Mouse (Mus musculus) induced T-regulatory cell, adult 2 months (primary cell): ENCODE results near the gene Hist1h2ab.
A peak's percentile ranks its signal among the peaks of the same experiment; 100 is the strongest.
"Not testable (repeated sequence)": the region's sequence is repeated elsewhere in the genome, so short reads cannot be mapped to it uniquely, and the experiment has no call there.

Experiments used
- DNase-seq: peaks from one replicate; pipeline ENCODE4 v3.0.0-alpha.2; 2012; ENCODE audit warnings: low read depth

The Hist1h2ab gene

DNA sequence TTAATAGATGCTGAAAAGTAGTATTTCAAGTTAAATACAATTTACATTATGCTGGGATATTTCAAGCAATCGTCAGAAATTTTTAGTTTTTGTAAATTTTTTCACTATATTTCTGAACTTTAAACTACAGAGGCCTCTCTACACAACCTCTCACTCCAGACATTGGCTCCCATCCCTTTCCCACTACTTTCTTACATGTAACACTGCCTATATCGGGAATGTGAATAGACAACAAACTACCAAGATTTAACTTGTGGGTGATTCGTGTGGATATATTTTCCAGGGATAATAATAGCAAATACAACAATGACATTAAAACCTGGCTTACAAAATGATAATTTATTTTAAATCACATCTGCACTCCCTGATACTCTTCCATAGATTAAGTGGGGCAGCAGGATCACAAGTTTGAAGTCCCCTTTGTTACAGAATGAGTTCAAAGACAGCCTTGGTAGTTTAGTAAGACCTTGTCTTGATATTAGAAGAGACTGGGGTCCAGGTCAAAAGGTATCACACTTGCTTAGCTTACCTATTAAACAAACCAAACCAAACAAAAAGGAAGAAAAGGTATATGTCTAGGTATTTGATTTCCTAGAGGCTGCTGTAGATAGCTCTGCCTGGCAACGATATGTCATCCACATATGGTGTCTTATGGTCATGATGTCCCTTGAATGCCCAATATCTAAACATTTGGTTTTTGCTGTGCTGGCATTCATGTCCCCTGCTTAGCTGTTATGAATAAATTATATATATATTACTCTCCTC, 2.6 kb downstream of the Hist1h2ab start:
- DNase-seq, result peak; percentile 18

DNA sequence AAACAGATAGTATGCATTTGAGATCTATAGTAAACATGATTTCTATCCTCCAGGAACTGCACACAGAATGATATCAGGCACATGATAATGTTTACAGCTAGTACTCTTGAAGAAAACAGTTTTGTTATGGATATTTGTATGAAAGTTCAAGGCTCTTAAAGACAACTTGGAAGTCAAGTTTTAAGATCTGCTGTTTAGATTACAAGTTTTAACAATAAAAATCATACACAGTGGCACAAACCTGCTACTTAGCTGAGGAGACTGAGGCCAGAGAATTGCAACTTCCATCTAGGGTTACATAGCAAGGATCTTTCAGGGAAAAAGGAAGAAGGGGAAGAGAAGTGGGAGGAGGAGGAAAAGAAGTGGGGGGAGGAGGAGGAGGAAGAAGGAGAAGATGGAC, 4.1 kb downstream of the Hist1h2ab start:
- DNase-seq, result no peak

DNA sequence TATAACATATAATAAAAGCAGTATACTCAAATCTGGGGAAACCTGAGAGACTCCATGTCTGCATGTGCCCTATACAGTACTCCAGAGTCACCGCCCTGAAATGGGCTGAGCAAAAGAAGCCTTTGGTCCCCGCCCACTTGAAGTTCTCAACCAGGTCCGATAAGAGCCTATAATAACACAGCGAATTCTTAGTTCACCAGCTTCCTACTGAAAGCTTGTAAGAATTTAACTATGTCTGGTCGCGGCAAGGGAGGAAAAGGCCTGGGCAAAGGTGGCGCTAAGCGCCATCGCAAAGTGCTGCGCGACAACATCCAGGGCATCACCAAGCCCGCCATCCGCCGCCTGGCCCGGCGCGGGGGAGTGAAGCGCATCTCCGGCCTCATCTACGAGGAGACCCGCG, 5.9 kb downstream of the Hist1h2ab start, which contains the start of gene Hist1h4b:
Gene Hist1h4b, plus strand, starts transcription at position 224 of the 400 bp plus-strand sequence.
- peak; percentile 95 for DNase-seq

DNA sequence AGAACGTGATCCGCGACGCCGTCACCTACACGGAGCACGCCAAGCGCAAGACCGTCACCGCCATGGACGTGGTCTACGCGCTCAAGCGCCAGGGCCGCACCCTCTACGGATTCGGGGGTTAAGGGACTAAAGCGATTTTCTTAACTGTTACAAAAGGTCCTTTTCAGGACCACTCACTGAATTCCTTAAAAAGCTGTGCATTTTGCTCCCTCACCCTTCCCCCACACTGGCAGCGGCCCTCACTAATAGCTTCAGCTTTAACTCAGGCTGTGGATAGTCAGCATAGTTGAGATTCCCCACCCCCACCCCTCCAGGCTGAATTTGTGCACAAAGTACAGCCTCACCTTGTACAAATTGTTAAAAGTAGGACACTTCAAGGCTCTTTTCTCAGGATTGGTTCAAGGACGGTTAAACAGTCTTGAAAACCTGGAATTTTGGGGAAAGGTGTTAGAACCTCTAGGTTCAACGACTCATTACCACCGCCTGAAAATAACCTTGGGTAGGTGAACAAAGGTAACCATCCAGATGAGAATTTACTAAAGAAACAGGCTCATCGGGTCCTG, 6.4 kb downstream of the Hist1h2ab start:
- peak; percentile 69 for DNase-seq

DNA sequence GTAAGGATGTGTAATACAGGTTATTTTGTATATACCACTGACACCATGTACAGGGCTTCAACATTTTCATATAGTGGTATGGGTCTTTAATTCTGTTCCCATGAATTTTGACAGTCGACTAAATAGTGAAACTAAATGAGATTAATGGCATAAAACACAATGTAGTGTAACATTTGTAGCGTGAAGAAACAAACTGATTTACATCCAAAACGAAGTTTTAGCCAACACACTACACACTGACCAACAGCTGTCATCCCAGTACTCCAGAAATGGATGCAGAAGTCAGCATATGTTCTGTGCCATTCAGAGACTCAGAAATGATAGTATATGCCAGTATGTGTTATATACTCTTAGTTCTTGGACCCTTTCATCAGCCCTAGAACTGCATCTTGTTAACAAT, 7.0 kb downstream of the Hist1h2ab start:
- peak; percentile 23 for DNase-seq

DNA sequence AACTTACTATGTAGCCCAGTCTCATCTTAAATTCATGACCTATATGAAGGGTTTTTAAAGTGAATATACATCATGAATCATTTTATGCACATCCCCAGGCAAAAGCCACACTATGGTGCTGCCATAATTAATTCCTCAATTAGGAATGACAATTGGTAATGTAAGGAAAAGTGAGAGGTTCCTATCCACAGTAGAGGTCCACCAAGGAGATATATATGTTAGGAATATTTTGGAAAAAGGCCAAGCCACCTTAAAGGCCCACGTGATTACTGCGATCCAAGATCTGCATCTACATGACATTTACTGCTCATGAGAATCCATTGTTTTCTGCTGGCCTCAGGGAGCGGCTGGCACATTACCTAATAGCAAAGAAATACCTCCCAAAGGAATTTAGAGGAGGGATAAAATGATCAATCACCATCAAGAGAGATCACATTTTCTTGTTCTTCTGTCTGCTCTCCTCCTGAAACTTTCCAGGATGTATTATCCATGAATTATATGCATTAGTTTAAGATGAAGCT, 8.4 kb downstream of the Hist1h2ab start:
- DNase-seq, result peak; percentile 18

DNA sequence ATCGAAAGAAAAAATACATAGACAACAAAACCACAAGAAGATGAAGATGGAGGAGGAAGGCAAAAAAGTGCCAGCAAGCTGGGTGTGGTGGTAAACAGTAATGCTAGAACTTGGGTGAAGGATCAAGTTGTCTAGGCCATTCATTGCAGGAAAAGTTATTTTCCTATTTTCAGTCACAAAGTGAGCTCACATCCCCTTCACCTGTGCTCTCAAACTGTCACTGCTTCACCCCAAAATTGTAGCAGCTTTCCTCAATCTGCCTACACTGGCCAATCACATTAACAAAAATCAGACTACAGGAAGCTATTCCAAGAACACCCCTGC, 9.0 kb downstream of the Hist1h2ab start:
- no peak for DNase-seq

DNA sequence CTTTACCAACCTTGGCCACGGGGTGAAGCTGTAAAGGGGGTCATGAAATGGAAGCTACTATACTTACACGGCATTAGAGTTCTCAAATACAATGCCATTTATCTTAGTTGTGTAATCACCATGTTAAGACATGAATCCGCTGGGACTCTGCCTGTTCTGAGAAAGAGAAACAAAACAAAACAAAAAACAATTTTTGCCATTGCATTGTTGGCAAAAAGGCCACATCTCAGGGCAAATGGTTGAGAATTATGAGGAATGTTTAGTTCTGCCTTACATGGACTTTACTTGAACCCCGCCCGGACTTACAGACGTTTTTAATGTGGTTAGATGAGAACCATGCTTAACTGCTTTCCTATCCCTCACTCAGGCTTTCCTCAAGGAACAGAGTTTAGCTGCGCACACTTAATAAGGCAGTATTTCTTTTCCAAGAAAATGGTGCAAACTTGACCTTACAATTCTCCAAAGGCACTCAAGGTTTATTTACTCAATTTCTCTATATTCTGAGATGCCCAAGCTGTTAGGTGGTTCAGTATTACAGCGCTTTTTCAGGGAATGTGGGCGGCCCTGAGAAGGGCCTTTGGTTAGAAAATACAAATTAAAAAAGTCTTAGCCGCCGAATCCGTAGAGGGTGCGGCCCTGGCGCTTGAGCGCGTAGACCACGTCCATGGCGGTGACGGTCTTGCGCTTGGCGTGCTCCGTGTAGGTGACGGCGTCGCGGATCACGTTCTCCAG, 9.5 kb downstream of the Hist1h2ab start:
- peak; percentile 78 for DNase-seq

DNA sequence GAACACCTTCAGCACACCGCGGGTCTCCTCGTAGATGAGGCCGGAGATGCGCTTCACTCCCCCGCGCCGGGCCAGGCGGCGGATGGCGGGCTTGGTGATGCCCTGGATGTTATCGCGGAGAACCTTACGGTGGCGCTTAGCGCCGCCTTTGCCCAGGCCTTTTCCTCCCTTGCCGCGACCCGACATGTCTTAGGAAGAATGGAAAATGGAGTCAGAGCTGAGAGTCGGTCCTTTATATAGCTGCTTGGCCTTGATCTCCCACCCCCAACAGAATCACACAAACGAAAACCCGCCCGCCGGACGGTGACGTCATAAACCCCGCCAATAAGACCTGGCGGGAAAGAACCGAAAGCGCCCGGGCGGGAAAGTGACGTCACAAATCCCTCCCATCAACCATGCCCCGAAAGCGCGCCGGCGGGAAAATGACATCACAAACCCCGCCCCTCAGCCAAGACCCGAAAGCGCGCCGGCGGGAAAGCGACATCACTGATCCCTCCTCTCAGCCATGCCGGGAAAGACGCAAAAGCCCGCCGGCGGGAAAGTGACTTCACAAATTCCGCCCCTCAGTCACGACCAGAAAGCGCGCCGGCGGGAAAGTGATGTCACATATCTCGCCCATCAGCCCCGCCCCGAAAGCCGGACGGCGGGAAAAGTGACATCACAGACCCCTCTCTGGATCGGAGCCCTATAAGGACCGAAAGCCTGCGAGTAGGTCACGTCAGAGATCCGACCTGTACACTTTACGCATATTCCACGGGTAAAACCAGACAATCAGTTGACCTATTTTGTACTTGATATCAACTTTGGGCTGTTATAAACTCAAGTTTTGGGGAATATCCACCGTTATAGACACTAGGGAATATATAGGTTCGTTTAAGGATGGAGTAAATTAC, 10.3 kb downstream of the Hist1h2ab start, which contains the start of gene Hist1h4a:
Gene Hist1h4a, minus strand, starts transcription at position 259 of the 893 bp plus-strand sequence.
- peak; percentile 100 for DNase-seq

DNA sequence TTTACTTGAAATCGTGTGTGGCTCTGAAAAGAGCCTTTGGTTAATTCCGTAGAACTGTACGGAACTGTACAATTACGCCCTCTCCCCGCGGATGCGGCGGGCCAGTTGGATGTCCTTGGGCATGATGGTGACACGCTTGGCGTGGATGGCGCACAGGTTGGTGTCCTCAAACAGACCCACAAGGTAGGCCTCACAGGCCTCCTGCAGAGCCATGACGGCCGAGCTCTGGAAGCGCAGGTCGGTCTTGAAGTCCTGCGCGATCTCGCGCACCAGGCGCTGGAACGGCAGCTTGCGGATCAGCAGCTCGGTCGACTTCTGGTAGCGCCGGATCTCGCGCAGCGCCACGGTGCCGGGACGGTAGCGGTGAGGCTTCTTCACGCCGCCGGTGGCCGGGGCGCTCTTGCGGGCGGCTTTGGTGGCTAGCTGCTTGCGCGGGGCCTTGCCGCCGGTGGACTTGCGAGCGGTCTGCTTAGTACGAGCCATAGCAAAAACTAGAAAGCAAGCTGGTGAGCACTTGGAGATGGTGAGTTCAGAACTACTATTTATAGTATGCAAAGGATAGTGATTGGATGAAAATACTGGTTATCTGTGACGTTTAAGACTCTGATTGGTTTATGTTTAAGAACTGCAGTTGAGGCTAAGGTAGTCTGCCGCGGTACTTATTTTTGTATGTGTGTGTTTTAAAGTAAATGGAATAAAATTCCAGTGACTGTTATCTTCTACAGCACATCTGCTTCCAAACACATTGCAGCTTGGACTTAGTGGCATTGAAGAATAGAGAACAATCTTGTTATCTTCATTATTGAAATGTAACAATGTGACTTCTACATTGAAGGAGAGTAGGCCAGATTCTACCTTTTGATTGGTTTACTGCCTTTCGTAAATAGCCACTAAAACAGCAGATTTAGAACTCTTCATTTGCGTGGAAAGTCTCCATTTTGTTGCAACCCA, 11.2 kb downstream of the Hist1h2ab start, which contains the start of gene Hist1h3a:
Gene Hist1h3a, minus strand, starts transcription at position 516 of the 951 bp plus-strand sequence.
- peak; percentile 92 for DNase-seq

DNA sequence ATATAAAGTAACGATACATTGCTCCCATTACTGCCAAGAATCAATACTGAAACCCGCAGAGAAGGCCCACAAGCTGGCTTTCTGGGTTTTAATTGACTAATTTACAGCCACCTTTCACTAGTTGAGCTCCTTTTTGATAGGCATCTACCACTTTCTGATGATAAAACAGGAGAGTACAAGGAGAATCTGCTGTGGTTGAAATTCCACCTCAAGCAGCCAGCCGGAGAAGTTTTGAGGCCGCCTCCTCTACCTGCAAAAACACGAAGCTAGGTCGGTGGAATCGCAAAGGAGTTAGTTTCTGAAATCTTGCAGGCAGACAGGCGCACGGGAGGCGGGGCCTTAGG, 12.3 kb downstream of the Hist1h2ab start:
- no peak for DNase-seq

DNA sequence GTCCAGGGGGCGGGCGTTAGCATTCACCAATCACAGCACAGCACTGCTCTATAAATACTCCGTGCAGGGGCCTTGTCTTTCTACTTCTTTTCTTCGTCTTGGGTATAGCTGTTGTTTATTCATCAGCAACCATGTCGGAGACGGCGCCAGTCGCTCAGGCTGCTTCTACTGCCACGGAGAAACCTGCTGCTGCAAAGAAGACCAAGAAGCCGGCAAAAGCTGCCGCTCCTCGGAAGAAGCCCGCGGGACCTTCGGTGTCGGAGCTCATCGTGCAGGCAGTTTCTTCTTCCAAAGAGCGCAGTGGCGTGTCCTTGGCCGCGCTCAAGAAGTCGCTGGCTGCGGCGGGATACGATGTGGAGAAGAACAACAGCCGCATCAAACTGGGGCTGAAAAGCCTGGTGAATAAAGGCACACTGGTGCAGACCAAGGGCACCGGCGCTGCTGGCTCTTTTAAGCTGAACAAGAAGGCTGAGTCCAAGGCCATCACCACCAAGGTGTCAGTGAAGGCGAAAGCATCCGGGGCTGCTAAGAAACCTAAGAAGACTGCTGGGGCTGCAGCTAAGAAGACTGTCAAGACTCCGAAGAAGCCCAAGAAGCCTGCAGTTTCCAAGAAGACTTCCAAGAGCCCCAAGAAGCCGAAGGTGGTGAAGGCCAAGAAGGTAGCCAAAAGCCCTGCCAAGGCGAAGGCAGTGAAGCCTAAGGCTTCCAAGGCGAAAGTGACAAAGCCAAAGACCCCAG, 12.8 kb downstream of the Hist1h2ab start, which contains the start of gene Hist1h1a:
Gene Hist1h1a, plus strand, starts transcription at position 81 of the 738 bp plus-strand sequence.
- DNase-seq, result peak; percentile 93

DNA sequence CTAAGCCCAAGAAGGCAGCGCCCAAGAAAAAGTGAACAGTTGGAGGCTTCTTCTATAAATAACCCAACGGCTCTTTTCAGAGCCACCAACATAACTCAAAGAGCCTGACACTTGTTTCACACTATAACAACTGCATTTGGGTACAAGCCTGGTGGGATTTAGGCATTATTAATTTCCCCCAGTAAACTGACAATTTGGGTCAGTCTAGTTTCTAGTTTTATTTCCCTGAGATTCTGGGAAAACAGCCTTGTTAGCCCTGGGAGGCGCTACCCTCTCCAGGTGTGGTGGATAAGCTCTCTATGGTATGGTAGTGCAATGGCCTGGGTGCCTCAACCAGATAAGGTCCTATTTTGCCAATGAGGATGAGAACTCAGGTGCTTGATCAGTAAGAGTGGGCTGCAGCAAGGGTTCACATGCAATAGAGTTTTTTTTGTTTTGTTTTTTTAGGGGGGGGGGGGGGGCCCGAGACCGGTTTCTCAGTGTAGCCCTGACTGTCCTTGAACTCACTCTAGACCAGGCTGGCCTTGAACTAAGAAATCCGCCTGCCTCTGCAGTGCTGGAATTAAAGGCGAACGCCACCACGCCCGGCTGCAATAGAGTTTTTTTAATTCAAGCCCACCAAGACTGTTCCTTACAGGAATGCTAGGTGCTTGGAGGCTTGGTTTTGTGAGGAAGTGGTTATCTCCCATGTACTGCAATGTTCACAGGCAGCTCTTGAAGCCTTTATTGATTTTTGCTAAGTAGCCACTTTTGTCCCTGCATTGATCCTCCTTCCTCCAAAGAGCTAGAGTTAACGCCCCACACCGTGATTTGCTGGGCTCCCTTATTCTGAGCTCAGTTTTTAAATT, 13.6 kb downstream of the Hist1h2ab start:
- peak; percentile 10 for DNase-seq

DNA sequence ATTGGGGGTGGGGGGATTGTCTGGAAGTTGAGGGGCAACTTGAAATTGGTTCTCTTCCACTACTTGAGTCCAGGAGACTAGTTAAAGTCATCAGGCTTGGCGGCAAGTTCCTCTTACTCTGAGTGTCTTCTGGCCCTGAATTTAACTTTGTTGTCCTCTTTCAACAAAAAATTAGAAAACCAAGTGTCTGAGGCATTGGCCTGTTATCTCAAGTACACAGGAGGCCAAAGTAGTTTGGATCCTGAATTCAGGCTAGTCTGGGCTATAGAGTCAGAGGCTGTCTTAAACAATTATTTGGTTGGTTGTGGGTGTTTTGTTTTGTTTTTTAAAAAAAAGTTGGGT, 14.2 kb downstream of the Hist1h2ab start:
- peak; percentile 14 for DNase-seq

DNA sequence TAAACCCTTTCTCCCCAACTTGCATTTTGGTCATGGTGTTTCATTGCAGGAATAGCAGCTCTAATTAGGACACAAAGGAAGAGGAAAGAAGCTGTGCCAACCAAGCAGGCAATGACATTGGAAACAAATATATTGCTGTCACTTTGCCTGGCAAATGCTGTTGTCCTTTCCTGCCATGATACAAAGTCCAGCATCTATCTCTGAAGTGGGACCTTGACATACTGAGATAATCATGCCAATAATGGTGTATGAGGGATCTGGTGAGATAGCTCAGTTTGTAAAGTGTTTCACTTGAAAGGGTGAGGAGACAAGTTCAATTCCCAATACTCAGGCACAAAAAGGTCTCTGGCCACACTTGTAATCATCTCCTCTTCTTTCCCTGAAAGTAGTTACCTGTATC, 15.8 kb downstream of the Hist1h2ab start:
- DNase-seq, result no peak

DNA sequence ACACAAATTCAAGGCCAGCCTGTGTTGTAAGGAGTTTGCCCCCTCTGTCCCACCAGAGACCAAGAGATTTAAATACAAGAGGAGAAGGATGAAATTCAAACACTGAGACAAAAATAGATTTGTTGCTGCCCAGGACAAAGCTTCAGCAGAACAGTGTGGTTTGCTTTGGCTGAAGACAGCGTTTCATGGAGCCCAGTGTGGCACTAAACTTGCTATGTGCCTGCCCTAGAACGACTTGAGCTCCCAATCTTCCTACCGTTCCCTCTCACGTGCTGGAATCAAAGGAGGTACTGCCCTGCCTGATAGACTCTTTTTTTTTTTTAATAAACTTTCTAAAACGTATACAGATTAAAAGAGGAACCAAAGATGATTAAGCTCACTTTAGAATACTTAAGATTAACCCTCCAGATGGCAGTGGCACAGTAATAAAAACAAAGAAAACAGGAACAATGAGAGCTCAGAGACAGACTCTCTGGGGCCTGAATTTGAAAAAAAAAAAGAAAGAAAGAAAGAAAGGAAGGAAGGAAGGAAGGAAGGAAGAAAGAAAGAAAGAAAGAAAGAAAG, 18.0 kb downstream of the Hist1h2ab start:
- DNase-seq, result no peak

DNA sequence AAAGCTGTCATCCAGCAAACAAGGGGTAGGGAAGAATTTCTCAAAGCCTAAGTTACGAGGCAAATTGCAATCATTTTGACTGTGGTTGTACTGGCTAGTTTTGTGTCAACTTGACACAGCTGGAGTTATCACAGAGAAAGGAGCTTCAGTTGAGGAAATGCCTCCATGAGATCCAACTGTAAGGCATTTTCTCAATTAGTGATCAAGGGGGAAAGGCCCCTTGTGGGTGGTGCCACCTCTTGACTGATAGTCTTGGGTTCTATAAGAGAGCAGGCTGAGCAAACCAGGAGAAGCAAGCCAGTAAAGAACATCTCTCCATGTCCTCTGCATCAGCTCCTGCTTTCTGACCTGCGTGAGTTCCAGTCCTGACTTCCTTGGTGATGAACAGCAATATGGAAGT, 18.7 kb downstream of the Hist1h2ab start, which contains the start of gene Trim38:
Gene Trim38, plus strand, starts transcription at position 301 of the 400 bp plus-strand sequence.
- not testable (repeated sequence) for DNase-seq

DNA sequence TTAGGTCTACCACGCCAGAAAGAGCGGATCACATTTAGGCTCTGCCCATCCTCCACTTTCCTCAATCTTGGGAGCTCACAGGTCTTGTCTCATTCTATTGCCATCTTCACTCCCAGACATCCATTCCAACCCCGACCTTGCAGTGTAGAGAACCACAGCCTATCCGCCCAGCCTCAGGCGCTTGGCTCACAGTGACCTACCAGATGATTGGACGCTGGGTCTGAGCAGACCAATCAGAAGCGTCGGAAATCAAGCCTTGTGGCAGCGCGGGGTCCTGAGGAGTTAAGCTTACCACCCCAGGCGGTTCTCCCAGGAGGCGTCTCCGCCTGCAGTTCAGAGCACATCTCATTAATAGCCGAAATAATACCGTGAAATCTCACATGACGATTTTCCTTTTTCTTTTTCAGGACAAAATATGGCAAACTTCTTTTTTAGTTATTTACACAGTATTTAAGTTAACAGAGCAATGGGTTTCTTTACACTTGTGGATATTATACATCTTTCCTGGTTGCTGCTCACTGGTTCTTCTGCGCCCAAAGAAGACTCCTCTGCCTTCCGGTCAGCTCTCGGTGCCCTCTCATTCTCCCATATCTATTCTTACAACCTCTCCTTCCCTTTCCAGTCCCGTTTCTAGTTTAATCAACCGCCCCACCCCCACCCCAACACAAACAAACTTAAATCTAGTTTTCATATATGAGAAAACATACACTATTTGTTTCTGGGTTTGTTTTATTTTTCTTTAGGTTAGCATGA, 21.8 kb downstream of the Hist1h2ab start:
- no peak for DNase-seq
